Mouse (Mus musculus): Measurements from ENCODE around the gene Pmfbp1. TPM values are rescaled to one million over a fixed set of nuclear protein-coding genes. Genes with fewer than 3 reads are reported as not detected.
"Not testable (repeated sequence)": the region's sequence is repeated elsewhere in the genome, so short reads cannot be mapped to it uniquely, and the experiment has no call there.

Pmfbp1 gene
- total RNA-seq (2021): under 1 TPM; 0.28 TPM
- long read RNA-seq, experiment 1: 0 reads
- long read RNA-seq, experiment 2: 0 reads

DNA sequence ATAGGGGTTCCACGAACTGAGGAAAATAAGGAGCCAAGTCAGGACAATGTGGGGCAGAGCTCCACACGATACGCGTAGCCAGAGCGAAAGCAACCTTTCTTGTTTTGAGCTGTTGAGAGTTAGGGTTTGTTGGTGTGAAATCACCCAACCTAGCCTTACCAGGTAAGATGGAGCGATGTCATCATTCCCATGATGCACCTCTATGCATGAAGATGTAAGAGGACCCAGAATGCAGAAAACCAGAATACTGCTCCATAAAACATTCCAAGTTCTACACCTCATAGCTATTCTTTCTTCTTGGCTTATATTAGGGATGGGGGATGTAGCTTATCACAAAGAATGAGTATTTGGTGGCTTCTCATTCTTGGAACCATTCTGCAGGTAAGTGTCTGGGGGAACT, at the start of gene Pmfbp1:
Gene Pmfbp1, plus strand, starts transcription at position 301 of the 400 bp plus-strand sequence.
- DNase-seq (ENCODE audit: low spot score in 2 of 2): no peak

- DNase-seq (ENCODE audit: low spot score in 2 of 2): not testable (repeated sequence)
Measured at GRCm38 (mm10) chr8:109446896-109447295, 46.9 kb upstream of the Pmfbp1 start.

DNA sequence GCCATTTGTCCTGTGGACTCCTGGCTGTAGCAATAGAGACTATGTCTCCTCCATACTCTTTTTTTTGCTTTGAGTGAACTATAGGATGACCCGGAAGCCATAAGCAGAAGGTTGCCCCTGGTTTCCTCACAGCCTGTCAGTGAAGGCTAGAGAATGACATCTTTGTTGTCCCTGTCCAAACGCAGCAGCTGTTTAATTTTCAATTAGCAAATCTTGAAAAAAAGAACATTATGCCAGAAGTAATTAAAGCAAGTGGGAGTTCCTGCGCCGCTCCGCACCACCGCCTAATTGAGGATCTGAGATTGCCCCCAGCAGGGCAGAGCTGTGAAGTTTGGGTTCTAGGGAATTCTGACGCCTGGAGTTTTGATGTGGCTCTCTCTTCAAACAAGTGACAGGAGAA, 42.8 kb upstream of the Pmfbp1 start:
- DNase-seq (ENCODE audit: low spot score in 2 of 2): no peak

- no peak for DNase-seq (ENCODE audit: low spot score in 2 of 2)
Measured at GRCm38 (mm10) chr8:109455113-109455512, 38.7 kb upstream of the Pmfbp1 start.

- DNase-seq (ENCODE audit: low spot score in 2 of 2): no peak
Measured at GRCm38 (mm10) chr8:109457387-109457786, 36.4 kb upstream of the Pmfbp1 start.

GRCm38 (mm10) chr8:109458580-109458979, 35.2 kb upstream of the Pmfbp1 start:
- peak; percentile 21 to 30 for DNase-seq (ENCODE audit: low spot score in 2 of 2)

- DNase-seq (ENCODE audit: low spot score in 2 of 2): no peak
Measured at GRCm38 (mm10) chr8:109463075-109463474, 30.8 kb upstream of the Pmfbp1 start.

- no peak for DNase-seq (ENCODE audit: low spot score in 2 of 2)
Measured at GRCm38 (mm10) chr8:109463677-109464313, 30.0 kb upstream of the Pmfbp1 start.

DNA sequence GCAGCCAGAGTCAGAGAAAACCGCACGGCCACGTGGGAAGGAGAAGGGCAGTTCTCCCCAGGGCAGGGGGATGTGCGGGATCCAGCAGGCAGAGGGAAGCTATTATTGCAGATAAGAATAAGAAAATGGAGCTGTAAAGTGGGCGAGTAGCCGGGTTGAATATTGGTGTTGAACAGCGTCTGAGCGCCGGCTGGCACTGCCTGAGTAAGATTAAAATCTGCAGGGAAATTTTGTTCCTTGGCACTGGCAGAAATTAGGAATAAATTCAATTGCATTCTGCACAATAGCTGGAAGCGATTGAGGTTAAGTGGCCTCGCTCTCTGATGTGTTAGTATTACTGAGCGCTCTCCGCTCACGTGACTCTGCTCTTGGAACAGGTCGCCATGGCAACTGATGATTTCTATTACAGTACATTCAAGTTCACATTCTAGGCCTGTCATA, 29.4 kb upstream of the Pmfbp1 start:
- peak; percentile 55 to 60 for DNase-seq (ENCODE audit: low spot score in 2 of 2)

DNA sequence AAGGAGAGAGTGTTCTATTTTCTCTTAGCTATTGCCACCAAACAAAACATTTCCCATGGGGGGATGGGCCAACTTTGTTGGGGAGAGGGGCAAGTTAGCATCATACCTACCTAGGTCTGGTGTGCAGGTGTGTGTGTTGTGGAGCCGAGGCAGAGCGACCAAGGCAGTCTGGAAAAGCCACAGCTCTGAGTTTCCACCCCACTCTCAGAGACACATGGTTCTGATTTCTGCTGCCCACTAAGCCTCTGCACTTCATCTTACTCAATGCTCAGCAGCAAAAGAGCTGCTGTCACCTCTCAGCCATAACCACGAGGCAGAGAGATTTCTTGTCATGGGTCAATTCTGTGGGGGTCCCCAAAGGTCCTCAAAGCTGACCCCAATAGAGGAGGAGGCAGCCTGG, 28.8 kb upstream of the Pmfbp1 start:
- peak; percentile 18 to 23 for DNase-seq (ENCODE audit: low spot score in 2 of 2)

GRCm38 (mm10) chr8:109465761-109466160, 28.1 kb upstream of the Pmfbp1 start:
- DNase-seq (ENCODE audit: low spot score in 2 of 2): no peak

- peak in 1 of 2 experiments; percentile 23 for DNase-seq (ENCODE audit: low spot score in 2 of 2)
Measured at GRCm38 (mm10) chr8:109467516-109467915, 26.3 kb upstream of the Pmfbp1 start.

GRCm38 (mm10) chr8:109468112-109468511, 25.7 kb upstream of the Pmfbp1 start:
- DNase-seq (ENCODE audit: low spot score in 2 of 2): no peak

DNA sequence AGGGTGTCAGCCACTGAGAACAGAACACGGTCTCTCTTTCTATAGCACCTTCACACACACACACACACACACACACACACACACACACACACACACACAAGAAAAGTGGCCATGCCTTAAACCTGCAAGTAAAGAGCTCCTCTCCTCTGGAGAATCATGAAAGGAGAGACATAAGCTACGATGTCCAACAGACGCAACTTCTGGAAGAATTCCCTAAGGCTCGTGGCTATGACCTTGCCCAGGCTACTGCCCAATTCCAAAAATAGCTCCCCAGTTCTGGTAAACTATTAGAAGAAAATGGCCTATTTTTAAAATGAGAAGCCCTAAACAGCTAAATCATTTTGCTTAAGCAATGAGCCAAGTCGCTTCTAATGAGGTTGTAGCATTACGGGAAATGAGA, 22.0 kb upstream of the Pmfbp1 start:
- DNase-seq (ENCODE audit: low spot score in 2 of 2): no peak

GRCm38 (mm10) chr8:109472400-109472799, 21.4 kb upstream of the Pmfbp1 start:
- DNase-seq (ENCODE audit: low spot score in 2 of 2): no peak

DNA sequence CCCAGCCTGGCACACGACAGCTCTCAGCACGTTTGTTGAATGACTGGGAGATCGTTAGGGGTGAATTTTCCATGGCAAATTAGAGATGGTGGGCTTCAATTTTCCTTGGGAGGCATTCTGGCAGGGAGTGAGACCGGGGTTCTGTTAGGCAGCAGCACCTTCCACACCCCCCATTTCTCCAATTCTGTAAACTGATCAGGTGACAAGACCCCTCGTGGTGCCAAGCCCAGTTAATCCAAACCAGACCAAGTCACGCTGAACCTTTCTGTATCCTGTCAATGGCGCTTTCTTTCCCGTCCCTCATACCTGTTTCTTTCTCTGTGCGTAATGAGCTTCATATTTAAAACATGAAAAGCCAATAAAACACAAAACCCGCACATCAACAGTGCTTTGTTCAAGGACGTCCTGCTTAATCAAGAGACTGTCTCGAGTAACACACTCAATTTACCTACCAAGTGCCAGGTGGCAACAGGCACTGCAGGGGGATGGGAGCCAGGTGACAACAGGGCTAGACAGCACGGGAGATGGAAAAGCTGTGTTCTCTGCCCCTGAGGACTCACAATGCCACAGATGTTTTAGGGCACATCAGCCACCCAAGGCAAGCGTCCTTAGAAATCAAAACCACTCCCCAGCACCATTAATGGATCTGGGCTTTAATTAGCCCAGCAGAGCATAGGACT, 19.2 kb upstream of the Pmfbp1 start:
- DNase-seq (ENCODE audit: low spot score in 2 of 2): no peak

DNA sequence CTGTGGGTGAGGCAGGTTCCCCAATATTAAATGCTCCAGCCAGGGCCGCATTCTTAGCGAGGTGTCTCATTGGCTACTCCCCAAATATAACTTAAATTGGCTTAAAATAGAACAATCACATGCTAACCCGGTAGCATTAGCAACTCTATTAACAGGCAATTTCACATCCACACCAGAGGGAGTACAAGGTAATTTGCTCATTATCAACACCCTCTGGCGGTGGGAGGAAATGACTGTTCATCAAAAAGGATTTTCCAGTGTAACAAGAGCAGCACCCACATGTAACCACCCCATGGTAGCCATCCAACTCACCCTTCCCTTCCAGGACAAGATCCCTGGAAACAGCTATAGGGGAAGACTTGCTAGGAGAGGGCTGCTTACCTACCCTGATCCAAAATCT, 18.4 kb upstream of the Pmfbp1 start:
- no peak for DNase-seq (ENCODE audit: low spot score in 2 of 2)

DNA sequence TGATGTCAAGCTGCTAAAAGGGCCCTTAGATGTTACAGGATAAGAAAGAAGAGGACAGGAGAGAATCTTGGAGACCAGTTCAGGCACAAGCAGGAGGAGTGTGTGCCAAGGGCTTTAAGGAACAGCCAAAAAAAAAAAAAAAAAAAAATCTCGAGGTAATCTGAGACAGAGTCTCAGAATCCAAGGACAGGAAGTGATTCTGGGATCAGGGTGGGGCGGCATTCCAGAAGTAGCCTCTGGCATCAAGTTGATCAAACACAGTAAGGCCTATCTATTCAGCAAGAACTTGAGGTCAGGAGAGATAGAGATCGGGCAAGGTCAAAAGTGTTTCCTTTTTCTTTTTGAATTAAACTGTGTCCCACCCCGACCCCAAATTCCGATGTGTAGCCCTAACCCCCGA, 15.2 kb upstream of the Pmfbp1 start:
- DNase-seq (ENCODE audit: low spot score in 2 of 2): no peak

DNA sequence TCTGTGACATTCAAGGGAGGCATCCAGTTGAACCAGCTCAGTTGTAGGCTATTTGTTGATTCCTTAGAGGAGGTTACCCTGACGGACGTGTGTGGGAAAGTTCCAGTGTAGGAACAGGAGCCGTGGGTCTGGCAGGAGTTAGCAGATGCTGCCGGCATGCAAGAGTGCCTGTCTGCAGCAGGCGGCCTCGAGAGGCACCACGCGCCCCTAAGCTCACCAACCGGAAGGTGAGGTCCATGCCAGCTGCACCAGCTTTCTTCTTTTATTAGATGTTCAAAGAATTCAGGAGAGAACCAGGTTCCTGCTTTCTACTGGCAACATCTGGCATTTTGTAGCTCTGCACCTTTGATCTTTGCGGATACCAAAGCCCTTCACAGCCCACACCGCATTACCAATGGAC, 9.1 kb upstream of the Pmfbp1 start:
- DNase-seq (ENCODE audit: low spot score in 2 of 2): no peak

- no peak for DNase-seq (ENCODE audit: low spot score in 2 of 2)
Measured at GRCm38 (mm10) chr8:109485530-109485929, 8.3 kb upstream of the Pmfbp1 start.

DNA sequence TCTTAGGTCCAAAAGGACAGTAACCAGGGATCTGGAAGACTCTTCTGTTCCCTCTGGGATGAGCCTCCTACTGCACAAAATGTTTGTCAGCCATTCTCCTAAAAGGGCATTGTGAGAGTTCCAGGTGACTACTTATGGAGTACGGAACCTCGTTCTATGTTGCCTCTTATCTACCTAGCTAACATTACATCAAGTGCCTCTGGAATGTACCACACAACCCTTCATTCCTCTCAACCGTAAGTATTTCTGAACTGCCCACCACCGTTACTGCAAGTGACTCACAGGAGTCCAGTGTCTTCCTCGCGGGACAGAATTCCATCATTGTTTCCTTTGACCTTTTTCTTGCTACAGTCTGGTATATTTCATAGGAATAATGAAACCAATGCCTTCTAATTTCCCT, 1.0 kb upstream of the Pmfbp1 start:
- no peak for DNase-seq (ENCODE audit: low spot score in 2 of 2)

GRCm38 (mm10) chr8:109494601-109495000, 774 bp downstream of the Pmfbp1 start:
- DNase-seq (ENCODE audit: low spot score in 2 of 2): peak; percentile 16 to 23

GRCm38 (mm10) chr8:109497431-109497830, 3.6 kb downstream of the Pmfbp1 start:
- DNase-seq (ENCODE audit: low spot score in 2 of 2): no peak

Data from left cerebral cortex, adult 18-20 months (tissue).